Comparison of ENCODE assay signal across 12 mouse cellular contexts in genomic region chr10:21178711-21179110, GRCm38 (mm10). TPM values are rescaled to one million over a fixed set of nuclear protein-coding genes. Genes with fewer than 3 reads are reported as not detected.
A peak's percentile ranks its signal among the peaks of the same experiment; 100 is the strongest.
DNase-seq lines count a peak whose midpoint lies in the region; ATAC-seq and TF ChIP-seq lines count a peak whose summit lies in the region.
"Had no signal": no experiment of that assay in that cellular context is flagged by ENCODE, and none has a peak within 500 bp of the region (broad histone marks: within the 10 kb centered on the region; RNA-seq: fewer than 3 reads in every experiment).

No protein-coding gene starts in this region.

- no peak for ATAC-seq in intestine, postnatal 0 days
- ATAC-seq in intestine, embryonic 15.5 days: no peak
- peak; percentile 59 for ATAC-seq in granulocyte monocyte progenitor cell, adult 5-6 weeks (replicated peaks; ENCODE audit: poor library complexity, severe bottlenecking)
- no peak for ATAC-seq in megakaryocyte-erythroid progenitor cell, adult 5-6 weeks (replicated peaks; ENCODE audit: low FRiP score, low TSS enrichment, poor library complexity, severe bottlenecking)

- no peak overlapping the region for H3K4me3 ChIP-seq in intestine, postnatal 0 days (ENCODE audit: low read depth, low read length)
- H3K4me3 ChIP-seq in intestine, embryonic 15.5 days (replicated peaks): no peak overlapping the region
- H3K4me3 ChIP-seq in ES-E14 (ENCODE audit: insufficient read depth in 1 of 2, low read depth in 1 of 2, low read length in 2 of 2, poor library complexity in 1 of 2, severe bottlenecking in 1 of 2): no peak overlapping the region
- H3K4me3 ChIP-seq: heart, embryonic 13.5 days; kidney, embryonic 15.5 days; limb, embryonic 12.5 days had no signal

- WGBS in intestine, postnatal 0 days: 50% methylated on average over 5 of the region's 5 CpGs
- 42% methylated on average over 5 of the region's 5 CpGs for WGBS in intestine, embryonic 15.5 days

- no peak overlapping the region for H3K27ac ChIP-seq in intestine, postnatal 0 days (ENCODE audit: low read depth, low read length)
- no peak overlapping the region for H3K27ac ChIP-seq in intestine, embryonic 15.5 days
- H3K27ac ChIP-seq in ES-E14 (ENCODE audit: insufficient read depth, low read depth, low read length, poor library complexity, severe bottlenecking): no peak overlapping the region
- H3K27ac ChIP-seq: heart, embryonic 13.5 days; kidney, embryonic 15.5 days; limb, embryonic 12.5 days had no signal

- peak; percentile 29 for TF ChIP-seq CTCF in intestine, postnatal 0 days (IDR thresholded peaks at IDR 0.05; ENCODE audit: low read depth)

- no peaks in the 10 kb centered on the region for H3K27me3 ChIP-seq in intestine, postnatal 0 days (replicated peaks; ENCODE audit: control insufficient read depth, insufficient read depth, low read length)
- H3K27me3 ChIP-seq in intestine, embryonic 15.5 days (replicated peaks): no peaks in the 10 kb centered on the region
- H3K27me3 ChIP-seq: heart, embryonic 13.5 days; kidney, embryonic 15.5 days; limb, embryonic 12.5 days had no signal

- no peaks in the 10 kb centered on the region for H3K4me1 ChIP-seq in intestine, postnatal 0 days (replicated peaks; ENCODE audit: control insufficient read depth, insufficient read depth, low read length)
- no peaks in the 10 kb centered on the region for H3K4me1 ChIP-seq in intestine, embryonic 15.5 days (replicated peaks)
- peaks cover 0 to 2% of the 10 kb centered on the region in 2 experiments; a peak in 1 of 4 replicates for H3K4me1 ChIP-seq in ES-E14 (ENCODE audit: control insufficient read depth in 2 of 2, insufficient read depth in 2 of 2, low read length in 2 of 2, poor library complexity in 1 of 2)
- H3K4me1 ChIP-seq: heart, embryonic 13.5 days; kidney, embryonic 15.5 days; limb, embryonic 12.5 days had no signal

- H3K4me2 ChIP-seq in intestine, postnatal 0 days (replicated peaks; ENCODE audit: low read depth): no peak overlapping the region
- H3K4me2 ChIP-seq in intestine, embryonic 15.5 days (replicated peaks): no peak overlapping the region
- H3K4me2 ChIP-seq: heart, embryonic 13.5 days; kidney, embryonic 15.5 days; limb, embryonic 12.5 days had no signal

- no peak overlapping the region for H3K9ac ChIP-seq in intestine, postnatal 0 days (ENCODE audit: low read depth, low read length)
- H3K9ac ChIP-seq in intestine, embryonic 15.5 days: no peak overlapping the region
- no peak overlapping the region for H3K9ac ChIP-seq in ES-E14 (ENCODE audit: insufficient read depth, low read depth, low read length, poor library complexity, severe bottlenecking)
- H3K9ac ChIP-seq: heart, embryonic 13.5 days; kidney, embryonic 15.5 days; limb, embryonic 12.5 days had no signal

- in situ Hi-C loops in ES-E14 (cut with MboI; ENCODE audit: low sequenced_read_pairs in 2 of 2, unreplicated experiment in 2 of 2): no loop called here

- peak; percentile 70 to 71 for DNase-seq in B cell, adult 2 months
- peak; percentile 69 for DNase-seq in ES-E14 (ENCODE audit: low read depth, low spot score)
- no peak for DNase-seq in adrenal gland, postnatal 36 days
- DNase-seq in gastrocnemius, postnatal 25 days: no peak
- DNase-seq: cerebellum, adult 11 months had no signal

- no peaks in the 10 kb centered on the region for H3K36me3 ChIP-seq in intestine, postnatal 0 days (ENCODE audit: control insufficient read depth, insufficient read depth)
- no peaks in the 10 kb centered on the region for H3K36me3 ChIP-seq in intestine, embryonic 15.5 days
- H3K36me3 ChIP-seq in ES-E14 (ENCODE audit: control insufficient read depth, insufficient read depth, low read length, poor library complexity, severe bottlenecking): no peaks in the 10 kb centered on the region
- H3K36me3 ChIP-seq: heart, embryonic 13.5 days; kidney, embryonic 15.5 days; limb, embryonic 12.5 days had no signal

- no peaks in the 10 kb centered on the region for H3K9me3 ChIP-seq in intestine, postnatal 0 days (ENCODE audit: control insufficient read depth)
- H3K9me3 ChIP-seq in intestine, embryonic 15.5 days: no peaks in the 10 kb centered on the region
- no peaks in the 10 kb centered on the region for H3K9me3 ChIP-seq in ES-E14 (ENCODE audit: control insufficient read depth, insufficient read depth, low read depth, low read length)
- H3K9me3 ChIP-seq: heart, embryonic 13.5 days; kidney, embryonic 15.5 days; limb, embryonic 12.5 days had no signal

TF ChIP-seq in ES-E14, 5 proteins besides CTCF, POLR2A, EP300 and RAD21:
- TF ChIP-seq ZNF384 (IDR thresholded peaks at IDR 0.05; ENCODE audit: low read depth, low read length) (no peak), HCFC1 (IDR thresholded peaks at IDR 0.05; ENCODE audit: borderline replicate concordance, insufficient read depth, low read length) (no peak)

RNA-seq across cellular contexts. Expression of gene Myb, which starts 17.9 kb away (rescaled TPM):
- polyA plus RNA-seq in intestine, postnatal 0 days (2015; fragmentation: Nextera tagmentation; extraction: Ambion mirVana): 2.9 and 3.0 TPM in 2 replicates
- polyA plus RNA-seq in intestine, embryonic 15.5 days (2015; fragmentation: Nextera tagmentation; extraction: Ambion mirVana): 6.3 and 6.4 TPM in 2 replicates
- total RNA-seq in ES-E14 (2012; rRNA removed): 2.0 and 2.4 TPM in 2 replicates
- total RNA-seq in granulocyte monocyte progenitor cell, adult 5-6 weeks (2014; fragmentation: Nextera tagmentation): 711 and 754 TPM in 2 replicates
- 604 and 618 TPM in 2 replicates for total RNA-seq in granulocyte monocyte progenitor cell, adult 5-6 weeks (2017)
- under 1 TPM; 0.10 to 0.16 TPM for total RNA-seq in adrenal gland, postnatal 36 days (2021)
- total RNA-seq in megakaryocyte-erythroid progenitor cell, adult 5-6 weeks (2014; fragmentation: Nextera tagmentation): 558 and 586 TPM in 2 replicates
- total RNA-seq in megakaryocyte-erythroid progenitor cell, adult 5-6 weeks (2017): 527 and 574 TPM in 2 replicates
- total RNA-seq in gastrocnemius, postnatal 25 days (2021): under 1 TPM; 0.10 to 0.48 TPM

Comparison
In these comparisons a context has a peak if more than half of its experiments do, and no peak if none do; other contexts are left out.
1. DNase-seq: peak in B cell, adult 2 months (2 of 2) and ES-E14 (single experiment); none in adrenal gland, postnatal 36 days (0 of 2) and gastrocnemius, postnatal 25 days (single experiment).
2. RNA of gene Myb, which starts 17.9 kb away (total RNA-seq): 604 to 754 TPM in granulocyte monocyte progenitor cell, adult 5-6 weeks and 527 to 586 TPM in megakaryocyte-erythroid progenitor cell, adult 5-6 weeks; 2.0 to 2.4 TPM in ES-E14, 0.10 to 0.48 TPM in gastrocnemius, postnatal 25 days and 0.10 to 0.16 TPM in adrenal gland, postnatal 36 days; every median in the first group is over 100 times any median in the second.